Comparison of ENCODE assay signal across 36 mouse cellular contexts in genomic region chrX:57103415-57103814, GRCm38 (mm10). TPM values are rescaled to one million over a fixed set of nuclear protein-coding genes. Genes with fewer than 3 reads are reported as not detected.
"Had no signal": no experiment of that assay in that cellular context is flagged by ENCODE, and none has a peak within 500 bp of the region (broad histone marks: within the 10 kb centered on the region; RNA-seq: fewer than 3 reads in every experiment).

No protein-coding gene starts in this region.

- ATAC-seq: forebrain, embryonic 15.5 days had no signal

- H3K4me1 ChIP-seq: embryonic facial prominence, embryonic 10.5 days; embryonic facial prominence, embryonic 12.5 days; embryonic facial prominence, embryonic 13.5 days; embryonic facial prominence, embryonic 15.5 days; forebrain, embryonic 15.5 days; heart, embryonic 10.5 days; heart, embryonic 12.5 days had no signal

- DNase-seq: cerebellum, adult 2 months; cerebellum, adult 8-10 months; cerebellum, adult 9-10 months; cerebellum, adult 9-11 months; cerebellum, postnatal 10 days; cerebellum, postnatal 14 days; cerebellum, postnatal 25 days; cerebellum, postnatal 36 days; embryo, embryonic 11 days; gastrocnemius, adult 2 months; gastrocnemius, postnatal 10 days; gastrocnemius, postnatal 14 days; gastrocnemius, postnatal 25 days; gastrocnemius, postnatal 36 days; heart, adult 11 months; heart, adult 18-20 months; heart, adult 2 months had no signal

- H3K36me3 ChIP-seq: embryonic facial prominence, embryonic 10.5 days; embryonic facial prominence, embryonic 12.5 days; embryonic facial prominence, embryonic 13.5 days; embryonic facial prominence, embryonic 15.5 days; forebrain, embryonic 15.5 days; heart, embryonic 10.5 days; heart, embryonic 12.5 days had no signal

- H3K9me3 ChIP-seq: embryonic facial prominence, embryonic 10.5 days; embryonic facial prominence, embryonic 12.5 days; embryonic facial prominence, embryonic 13.5 days; embryonic facial prominence, embryonic 15.5 days; forebrain, embryonic 15.5 days; heart, embryonic 10.5 days; heart, embryonic 12.5 days had no signal

- H3K27ac ChIP-seq: embryonic facial prominence, embryonic 10.5 days; embryonic facial prominence, embryonic 12.5 days; embryonic facial prominence, embryonic 13.5 days; embryonic facial prominence, embryonic 15.5 days; forebrain, embryonic 15.5 days; gastrocnemius, adult 2 months; heart, adult 2 months; heart, embryonic 10.5 days had no signal

- H3K27me3 ChIP-seq: embryonic facial prominence, embryonic 12.5 days; embryonic facial prominence, embryonic 13.5 days; embryonic facial prominence, embryonic 15.5 days; forebrain, embryonic 15.5 days; heart, embryonic 12.5 days had no signal

- H3K4me3 ChIP-seq: embryonic facial prominence, embryonic 10.5 days; embryonic facial prominence, embryonic 12.5 days; embryonic facial prominence, embryonic 13.5 days; embryonic facial prominence, embryonic 15.5 days; erythroblast, embryonic 14.5 days; forebrain, embryonic 15.5 days; gastrocnemius, adult 2 months; heart, adult 2 months; heart, embryonic 10.5 days; heart, embryonic 12.5 days had no signal

- H3K4me2 ChIP-seq: embryonic facial prominence, embryonic 12.5 days; embryonic facial prominence, embryonic 13.5 days; embryonic facial prominence, embryonic 15.5 days; forebrain, embryonic 15.5 days; heart, embryonic 11.5 days; heart, embryonic 12.5 days had no signal

- H3K9ac ChIP-seq: embryonic facial prominence, embryonic 12.5 days; embryonic facial prominence, embryonic 13.5 days; embryonic facial prominence, embryonic 15.5 days; forebrain, embryonic 15.5 days; heart, embryonic 12.5 days had no signal

RNA-seq across cellular contexts. Expression of gene Vgll1, which starts 15.5 kb away (rescaled TPM):
- total RNA-seq: common myeloid progenitor, adult 5-6 weeks; gastrocnemius, adult 18-20 months; gastrocnemius, adult 2 months; gastrocnemius, adult 8-10 months; gastrocnemius, postnatal 10 days; gastrocnemius, postnatal 14 days; gastrocnemius, postnatal 25 days; gastrocnemius, postnatal 36 days; gastrocnemius, postnatal 4 days; granulocyte monocyte progenitor cell, adult 5-6 weeks; heart, adult 18-20 months; heart, adult 2 months; heart, adult 8-10 months had no signal
- polyA plus RNA-seq: cerebellum, adult 2 months; cortical plate, adult 2 months; erythroblast, embryonic 14.5 days; forebrain, embryonic 11.5 days; forebrain, embryonic 15.5 days; frontal cortex, adult 2 months; gonadal fat pad, adult 2 months; heart, adult 2 months had no signal
